Mouse (Mus musculus) hindbrain, embryonic 14.5 days (tissue): ENCODE data around the gene Ppil4. TPM values are rescaled to one million over a fixed set of nuclear protein-coding genes. Genes with fewer than 3 reads are reported as not detected.

ENCODE experiments used
- ATAC-seq: fragments of 200-750 bp; cut with Nextera tagmentation; 2 replicates; pipeline ENCODE4 v1.8.0; 2017; ENCODE audit warnings: moderate number of reproducible peaks, mild to moderate bottlenecking, moderate TSS enrichment, moderate library complexity; ENCODE audit not compliant: low FRiP score
- DNase-seq: peaks from one replicate; pipeline ENCODE4 v3.0.0-alpha.2; 2015; ENCODE audit warnings: low spot score
- H3K27ac ChIP-seq: fragments of 300-500 bp; sonication (generic); 2 replicates; pipeline ENCODE4 v1.5.1; 2014; ENCODE audit warnings: mild to moderate bottlenecking, moderate library complexity
- H3K27me3 ChIP-seq: fragments of 300-500 bp; sonication (generic); 2 replicates; pipeline ENCODE4 v1.6.1; 2014; ENCODE audit warnings: mild to moderate bottlenecking, low read length, mixed read lengths; ENCODE audit not compliant: control insufficient read depth, insufficient read depth
- H3K36me3 ChIP-seq: fragments of 300-500 bp; sonication (generic); replicated peaks from 2 replicates; pipeline ENCODE4 v1.6.1; 2014; ENCODE audit not compliant: control insufficient read depth, insufficient read depth
- H3K4me1 ChIP-seq: fragments of 300-500 bp; sonication (generic); replicated peaks from 2 replicates; pipeline ENCODE4 v1.6.1; 2014; ENCODE audit warnings: antibody characterized with exemption, low read length, mixed read lengths; ENCODE audit not compliant: control insufficient read depth, insufficient read depth
- H3K4me2 ChIP-seq: fragments of 300-500 bp; sonication (generic); replicated peaks from 2 replicates; pipeline ENCODE4 v1.6.1; 2014; ENCODE audit warnings: mild to moderate bottlenecking, moderate library complexity
- H3K4me3 ChIP-seq: fragments of 300-500 bp; sonication (generic); replicated peaks from 2 replicates; pipeline ENCODE4 v1.5.1; 2014; ENCODE audit warnings: mild to moderate bottlenecking, low read length
- H3K9ac ChIP-seq: fragments of 300-500 bp; sonication (generic); 2 replicates; pipeline ENCODE4 v1.6.1; 2014
- H3K9me3 ChIP-seq: fragments of 300-500 bp; sonication (generic); 2 replicates; pipeline ENCODE4 v1.6.1; 2016; ENCODE audit warnings: low read length; ENCODE audit not compliant: control insufficient read depth
- WGBS: fragments of 180-500 bp; shearing (Covaris S2); extraction: QIAGEN DNeasy Blood & Tissue Kit; methylation state at CpG from one replicate; pipeline ENCODE4 v1.1.7; 2014; 5-methylcytosine and 5-hydroxymethylcytosine counted together
- polyA plus RNA-seq: library from polyadenylated mRNA; unstranded; fragments of >200 nt; fragmentation: Nextera tagmentation; extraction: Ambion mirVana; gene quantifications from 2 replicates; pipeline ENCODE4 v1.2.1, GENCODE M21; 2014

The Ppil4 gene
- polyA plus RNA-seq, 1 experiment from 2014 or later, result 42.5 TPM

- DNase-seq (no peak), ATAC-seq (no peak)
- H3K9ac ChIP-seq, result no peak overlapping the region
- no peak overlapping the region for H3K27ac ChIP-seq
- H3K4me3 ChIP-seq, result no peak overlapping the region
- WGBS, result 95% methylated on average over 4 of the region's 4 CpGs
- H3K9me3 ChIP-seq, result no peaks in the 10 kb centered on the region
- no peaks in the 10 kb centered on the region for H3K4me1 ChIP-seq
- no peaks in the 10 kb centered on the region for H3K27me3 ChIP-seq
- H3K36me3 ChIP-seq, result no peaks in the 10 kb centered on the region
- no peak overlapping the region for H3K4me2 ChIP-seq
Measured at GRCm38 (mm10) chr10:7843181-7843580, 50.5 kb downstream of the Ppil4 start.

DNA sequence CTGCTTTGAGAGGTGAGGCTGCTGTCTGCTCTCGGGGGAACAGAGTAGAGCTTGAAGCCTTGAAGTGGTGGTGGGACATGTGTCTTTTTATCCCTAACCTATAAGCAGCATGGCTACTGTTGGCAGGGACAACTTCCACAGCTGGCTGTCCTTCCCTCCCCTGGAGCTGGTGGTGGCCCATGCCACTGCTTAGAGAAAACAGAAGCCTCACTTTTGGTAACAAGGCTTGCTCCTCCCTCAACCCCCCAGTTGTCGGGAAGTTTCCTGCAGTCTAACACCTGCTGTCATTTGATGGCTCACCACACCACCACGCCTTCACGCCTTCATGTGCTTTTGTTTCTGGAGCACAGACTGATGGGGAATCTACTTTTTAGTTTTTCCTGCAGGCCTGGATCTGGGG lies 51.5 kb downstream of the Ppil4 start:
- no peak overlapping the region for H3K9ac ChIP-seq
- no peak for ATAC-seq
- no peaks in the 10 kb centered on the region for H3K9me3 ChIP-seq
- 82% methylated on average over 4 of the region's 4 CpGs for WGBS
- no peaks in the 10 kb centered on the region for H3K36me3 ChIP-seq
- H3K27ac ChIP-seq, result no peak overlapping the region
- DNase-seq, result no peak
- no peaks in the 10 kb centered on the region for H3K27me3 ChIP-seq
- H3K4me1 ChIP-seq, result no peaks in the 10 kb centered on the region
- H3K4me3 ChIP-seq, result no peak overlapping the region
- H3K4me2 ChIP-seq, result no peak overlapping the region

GRCm38 (mm10) chr10:7845136-7845535 lies 52.4 kb downstream of the Ppil4 start:
- no peak overlapping the region for H3K9ac ChIP-seq
- no peaks in the 10 kb centered on the region for H3K36me3 ChIP-seq
- ATAC-seq, result no peak
- H3K27ac ChIP-seq, result no peak overlapping the region
- no peak overlapping the region for H3K4me3 ChIP-seq
- DNase-seq, result no peak
- 82% methylated on average over 8 of the region's 8 CpGs for WGBS
- H3K4me2 ChIP-seq, result no peak overlapping the region
- no peaks in the 10 kb centered on the region for H3K27me3 ChIP-seq
- H3K4me1 ChIP-seq, result no peaks in the 10 kb centered on the region
- H3K9me3 ChIP-seq, result no peaks in the 10 kb centered on the region

GRCm38 (mm10) chr10:7845991-7846390 lies 53.3 kb downstream of the Ppil4 start:
- Histone ChIP-seq H3K27ac (no peak overlapping the region), H3K27me3 (no peaks in the 10 kb centered on the region), H3K4me1 (no peaks in the 10 kb centered on the region), H3K9me3 (no peaks in the 10 kb centered on the region), H3K4me2 (no peak overlapping the region), H3K4me3 (no peak overlapping the region), H3K9ac (no peak overlapping the region), H3K36me3 (no peaks in the 10 kb centered on the region)
- DNase-seq, result no peak
- WGBS, result 94% methylated on average over 4 of the region's 4 CpGs
- no peak for ATAC-seq

DNA sequence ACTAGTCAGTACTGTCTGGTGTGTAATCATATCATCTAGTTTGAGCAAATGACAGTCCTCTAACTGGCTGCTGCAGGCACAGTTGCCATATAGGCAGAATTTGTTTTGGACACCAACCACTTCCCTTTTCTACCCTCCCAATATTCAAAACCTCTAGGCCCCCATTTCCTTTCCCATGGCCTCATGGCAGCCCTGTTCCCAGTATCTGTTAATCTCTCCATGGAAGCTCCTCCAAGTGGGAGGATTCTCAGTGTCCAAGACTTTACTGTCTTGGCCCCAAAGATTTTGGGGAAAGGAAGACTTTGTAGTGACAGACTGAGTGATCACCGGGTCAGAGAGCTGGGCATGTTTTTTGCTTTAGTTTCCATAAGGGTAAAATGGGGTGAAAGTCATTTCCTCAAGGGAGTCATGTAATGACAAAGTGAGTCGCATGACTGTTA lies 54.5 kb downstream of the Ppil4 start:
- H3K4me1 ChIP-seq, result no peaks in the 10 kb centered on the region
- H3K27ac ChIP-seq, result no peak overlapping the region
- H3K9me3 ChIP-seq, result no peaks in the 10 kb centered on the region
- ATAC-seq, result no peak
- H3K27me3 ChIP-seq, result no peaks in the 10 kb centered on the region
- no peak for DNase-seq
- no peaks in the 10 kb centered on the region for H3K36me3 ChIP-seq
- H3K4me3 ChIP-seq, result no peak overlapping the region
- H3K4me2 ChIP-seq, result no peak overlapping the region
- 90% methylated on average over 2 of the region's 2 CpGs for WGBS
- H3K9ac ChIP-seq, result no peak overlapping the region

DNA sequence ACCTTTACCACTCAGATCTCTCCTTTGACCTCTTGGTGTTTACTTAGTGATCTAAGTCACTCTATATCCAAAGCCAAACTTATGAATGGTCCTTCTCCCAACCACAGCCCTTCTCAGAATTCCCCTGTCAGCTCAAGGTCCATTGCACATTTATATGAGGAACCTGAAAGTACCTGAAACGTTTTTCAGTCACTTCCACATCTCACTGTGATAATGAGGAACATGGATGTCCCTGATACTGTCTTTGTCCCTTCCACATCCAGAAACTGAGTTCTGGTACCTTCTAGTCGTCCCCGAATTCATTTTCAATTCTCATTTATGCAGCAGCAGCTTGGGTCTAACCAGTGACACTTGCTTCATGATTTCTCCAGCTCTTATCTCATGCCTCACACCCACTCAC lies 59.2 kb downstream of the Ppil4 start:
- Histone ChIP-seq H3K9me3 (no peaks in the 10 kb centered on the region), H3K4me3 (no peak overlapping the region), H3K9ac (no peak overlapping the region), H3K4me1 (no peaks in the 10 kb centered on the region), H3K27ac (no peak overlapping the region), H3K27me3 (no peaks in the 10 kb centered on the region), H3K36me3 (no peaks in the 10 kb centered on the region), H3K4me2 (no peak overlapping the region)
- WGBS, result 67% methylated on average over 3 of the region's 3 CpGs
- DNase-seq, result no peak
- ATAC-seq, result no peak

DNA sequence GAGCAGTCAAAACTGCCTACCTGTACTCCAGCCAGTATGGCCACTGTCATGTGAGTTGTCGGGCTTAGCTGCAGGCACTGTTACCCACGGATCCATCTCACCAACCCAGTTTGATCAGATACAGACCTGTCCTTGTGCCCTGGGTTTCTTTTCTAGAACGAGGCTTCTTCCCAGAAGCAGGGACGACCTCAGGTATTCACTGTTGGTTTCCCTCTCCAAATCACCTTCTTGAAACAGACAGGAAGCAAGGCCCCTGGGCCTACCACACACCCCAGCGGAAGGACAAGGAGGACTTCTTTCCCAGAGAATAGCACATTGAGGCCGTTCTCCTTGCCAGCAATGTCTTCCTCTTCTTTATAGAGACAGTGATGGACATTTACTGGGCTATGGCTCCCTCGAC lies 67.8 kb downstream of the Ppil4 start:
- H3K4me1 ChIP-seq, result no peaks in the 10 kb centered on the region
- no peak for ATAC-seq
- no peak overlapping the region for H3K9ac ChIP-seq
- 93% methylated on average over 7 of the region's 7 CpGs for WGBS
- no peaks in the 10 kb centered on the region for H3K9me3 ChIP-seq
- no peak overlapping the region for H3K27ac ChIP-seq
- no peaks in the 10 kb centered on the region for H3K36me3 ChIP-seq
- DNase-seq, result peak; percentile 10
- H3K4me2 ChIP-seq, result no peak overlapping the region
- H3K27me3 ChIP-seq, result no peaks in the 10 kb centered on the region
- no peak overlapping the region for H3K4me3 ChIP-seq

DNA sequence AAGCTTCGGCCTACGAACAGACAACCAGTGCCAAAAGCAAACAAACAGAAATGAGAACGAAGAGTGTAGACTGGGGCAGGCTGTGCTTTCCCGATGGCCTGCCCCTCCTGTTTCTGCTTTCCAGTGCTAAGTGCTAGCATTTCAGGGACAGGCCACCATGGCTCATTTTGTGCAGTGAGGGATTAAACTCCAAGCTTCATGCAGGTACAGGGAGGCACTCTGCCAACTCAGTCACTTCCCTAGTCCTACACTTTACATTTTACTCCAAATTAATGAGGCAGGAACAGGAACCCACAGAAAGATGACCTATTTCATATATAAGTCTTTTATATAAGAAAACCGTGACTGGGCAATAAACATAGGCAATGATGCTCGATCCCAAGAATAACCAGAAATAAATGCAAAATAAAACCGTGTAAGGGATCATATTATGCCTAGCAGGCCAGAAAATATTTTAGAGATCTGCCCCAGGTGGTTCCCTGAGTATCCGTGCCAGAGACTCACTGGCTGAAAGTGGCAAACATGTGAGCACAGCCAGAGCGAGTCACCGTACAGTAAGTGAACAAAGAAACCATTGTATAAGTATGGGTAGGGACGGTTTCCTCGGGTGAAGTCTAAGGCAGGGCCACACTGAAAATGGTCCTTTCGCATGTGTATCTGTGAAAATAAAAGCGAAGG lies 68.7 kb downstream of the Ppil4 start:
- Histone ChIP-seq H3K4me2 (no peak overlapping the region), H3K36me3 (no peaks in the 10 kb centered on the region), H3K4me1 (no peaks in the 10 kb centered on the region), H3K4me3 (no peak overlapping the region), H3K27me3 (0 out of 2 replicates have a peak, but pooled peaks cover under 1% of the 10 kb centered on the region), H3K27ac (no peak overlapping the region), H3K9ac (no peak overlapping the region), H3K9me3 (no peaks in the 10 kb centered on the region)
- 80% methylated on average over 14 of the region's 14 CpGs for WGBS
- ATAC-seq, result no peak
- peak; percentile 3 for DNase-seq

GRCm38 (mm10) chr10:7861937-7862657 lies 69.4 kb downstream of the Ppil4 start:
- H3K27ac ChIP-seq, result no peak overlapping the region
- peaks cover 2% of the 10 kb centered on the region; the same call in 1 of the 2 replicates for H3K4me1 ChIP-seq
- WGBS, result 90% methylated on average over 24 of the region's 25 CpGs
- H3K27me3 ChIP-seq, result peaks cover 7% of the 10 kb centered on the region; the same call in 1 of the 2 replicates
- no peak overlapping the region for H3K4me3 ChIP-seq
- H3K36me3 ChIP-seq, result no peaks in the 10 kb centered on the region
- no peak for ATAC-seq
- H3K9me3 ChIP-seq, result no peaks in the 10 kb centered on the region
- H3K9ac ChIP-seq, result no peak overlapping the region
- H3K4me2 ChIP-seq, result no peak overlapping the region
- DNase-seq, result no peak
